Mouse (Mus musculus) megakaryocyte, embryonic 14.5 days (primary cell): ENCODE results near the gene 9530068E07Rik.

Experiments
- FLI1 ChIP-seq: IDR thresholded peaks from 2 replicates; pipeline ENCODE4 v1.6.1; 2012; ENCODE audit warnings: low read length, inconsistent platforms, mixed read lengths
- GATA1 ChIP-seq: IDR thresholded peaks from 3 replicates; pipeline ENCODE4 v1.6.1; 2012; ENCODE audit warnings: mixed read lengths, low read length, inconsistent platforms, borderline replicate concordance

GRCm38 (mm10) chr11:52361287-52361921, 34.8 kb upstream of the 9530068E07Rik start:
- TF ChIP-seq GATA1 (no peak), FLI1 (no peak)
